Mouse (Mus musculus) liver, embryonic 14.5 days (tissue): ENCODE results near the gene Cela1.

Experiments used
- CTCF ChIP-seq: IDR thresholded peaks from 2 replicates; pipeline ENCODE4 v1.5.1; 2016; ENCODE audit warnings: antibody characterized with exemption, low read depth, control low read depth
- EP300 ChIP-seq: IDR thresholded peaks from 2 replicates; pipeline ENCODE4 v1.6.1; 2016; ENCODE audit warnings: antibody characterized with exemption, low read depth

- TF ChIP-seq CTCF: no peak
- TF ChIP-seq EP300: no peak
These were observed 55.4 kb downstream of the Cela1 start for GRCm38 (mm10) chr15:100632323-100632722.
